Mouse (Mus musculus) C2C12 (cell line): ENCODE data around the gene Vars.

ENCODE experiments used
- CTCF ChIP-seq: IDR thresholded peaks from one replicate; pipeline ENCODE4 v1.5.1; 2011; ENCODE audit not compliant: control insufficient read depth, insufficient read depth, insufficient read length
- FOSL1 ChIP-seq: IDR thresholded peaks from one replicate; pipeline ENCODE4 v1.8.0; 2011; ENCODE audit warnings: mild to moderate bottlenecking, low read length; ENCODE audit not compliant: poor library complexity, insufficient read depth, severe bottlenecking
- MAX ChIP-seq: IDR thresholded peaks from one replicate; pipeline ENCODE4 v1.6.1; 2011; ENCODE audit warnings: mild to moderate bottlenecking, control low read depth

DNA sequence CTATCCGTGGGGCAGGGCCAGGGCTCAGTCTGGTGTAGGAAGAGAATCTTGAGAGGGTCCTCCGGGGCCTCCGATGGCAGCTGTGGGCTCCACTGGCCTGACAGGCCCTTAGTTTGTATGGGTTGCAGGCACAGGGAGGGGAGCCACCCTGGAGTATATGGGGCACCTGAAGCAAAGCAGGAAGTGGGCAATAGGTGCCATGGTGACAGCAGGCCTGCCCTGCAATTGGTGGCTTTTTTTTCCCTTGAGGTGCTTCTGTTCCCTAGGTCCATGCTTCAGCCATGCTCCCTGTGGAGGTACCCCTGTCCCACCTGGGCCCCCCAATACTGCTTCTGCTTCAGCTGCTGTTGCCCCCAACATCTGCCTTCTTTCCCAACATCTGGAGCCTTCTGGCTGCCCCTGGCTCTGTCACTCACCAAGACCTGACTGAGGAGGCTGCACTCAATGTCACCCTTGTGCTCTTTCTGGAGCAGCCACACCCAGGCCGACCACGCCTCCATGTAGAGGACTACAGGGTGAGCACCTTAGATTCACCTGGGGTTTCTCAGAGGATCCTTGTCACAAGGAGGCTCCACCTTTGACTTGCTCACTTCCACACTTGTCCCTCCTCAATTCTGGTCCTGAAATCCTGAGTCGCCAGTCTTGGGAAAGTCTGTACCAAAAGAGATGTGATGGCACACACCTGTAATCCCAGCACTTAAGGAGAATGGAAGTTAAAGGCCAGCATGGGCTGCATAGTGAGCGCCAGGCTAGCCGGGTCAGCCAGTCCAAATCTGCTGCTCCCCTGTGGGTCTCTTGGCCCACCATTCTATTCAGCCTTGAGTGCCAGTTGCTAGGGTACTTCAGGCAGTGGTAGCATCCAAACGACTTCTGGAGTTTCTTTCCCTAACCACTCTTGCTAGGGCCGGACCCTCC is 16.3 kb downstream of the Vars start:
- TF ChIP-seq CTCF: no peak
- no peak for TF ChIP-seq MAX
- TF ChIP-seq FOSL1: no peak
